Mouse (Mus musculus) heart, postnatal 4 days (tissue): ENCODE results near the gene Rwdd4a. TPM values are rescaled to one million over a fixed set of nuclear protein-coding genes. Genes with fewer than 3 reads are reported as not detected.
A peak's percentile ranks its signal among the peaks of the same experiment; 100 is the strongest.

ENCODE experiments used
- DNase-seq: peaks from one replicate; pipeline ENCODE4 v3.0.0; 2021
- total RNA-seq, 2 experiments: library from RNA; stranded (reverse); gene quantifications; 2 replicates each; pipeline ENCODE4 v1.2.3; 2021

Gene Rwdd4a
- 10 to 100 TPM; 45.6 to 49.7 TPM for total RNA-seq

DNA sequence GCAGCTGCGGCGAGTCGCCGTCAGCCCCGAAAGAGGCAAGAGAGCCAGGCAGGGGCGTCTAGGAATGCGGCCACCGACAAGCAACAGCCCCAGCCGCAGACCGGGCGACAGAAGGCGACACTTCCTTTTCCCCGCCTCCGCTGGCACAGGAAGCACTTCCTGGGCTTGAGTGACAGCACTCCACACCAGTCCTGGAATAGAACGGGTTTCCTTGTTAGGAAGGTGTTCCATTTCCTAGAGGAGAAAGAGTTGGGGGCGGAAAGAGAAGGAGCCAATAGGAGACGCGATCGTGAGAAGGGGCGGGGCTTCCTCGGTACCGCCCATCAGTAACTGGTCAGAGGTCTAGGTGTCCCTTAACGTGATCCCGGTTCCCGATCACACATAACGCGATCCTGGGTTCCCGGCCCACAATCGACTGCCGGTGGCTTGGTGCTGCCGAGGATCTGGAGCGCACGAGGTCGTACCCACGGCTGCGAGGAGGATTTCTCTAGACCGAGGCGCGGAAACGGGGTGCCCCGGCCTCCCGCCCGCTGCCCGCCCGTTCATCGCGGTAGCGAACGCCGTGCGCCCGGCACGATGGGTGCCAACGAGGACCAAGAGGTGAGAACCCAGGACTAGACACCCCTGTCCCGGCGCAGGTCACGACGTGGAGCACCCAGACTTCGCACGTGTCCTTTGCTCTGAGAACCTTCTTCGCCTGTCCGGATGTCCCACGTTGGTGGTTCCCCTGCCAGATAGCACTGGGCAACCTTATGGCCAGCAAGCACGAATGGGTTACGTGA is at the start of gene Rwdd4a, which contains the start of gene Trappc11:
TSS of gene Rwdd4a (plus strand) at position 321 of the 782 bp plus-strand sequence.
TSS of gene Trappc11 (minus strand) at position 127 of the 782 bp plus-strand sequence.
- DNase-seq = peak; percentile 96

GRCm38 (mm10) chr8:47487231-47487630 is 46.2 kb upstream of the Rwdd4a start:
- DNase-seq = no peak

DNA sequence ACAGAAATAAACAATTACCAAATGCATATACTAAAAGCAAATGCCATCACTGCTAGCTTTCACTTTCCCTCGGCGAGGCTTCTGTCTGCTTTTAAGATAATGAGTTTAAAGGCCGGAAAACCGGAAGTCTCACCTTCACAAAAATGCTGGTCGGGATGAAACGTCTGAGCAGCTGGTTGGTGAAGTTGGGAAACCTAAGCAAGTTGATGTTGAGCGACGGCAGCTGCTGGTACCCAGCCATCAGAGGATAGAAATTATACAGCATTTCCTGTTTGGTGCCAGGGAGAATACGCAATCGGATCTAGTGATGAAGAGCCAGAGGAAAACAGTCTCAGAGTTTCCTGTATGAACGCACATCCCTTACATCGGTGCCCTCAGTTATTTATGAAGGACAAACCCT is 40.4 kb upstream of the Rwdd4a start:
- DNase-seq = no peak

- DNase-seq = no peak
These were observed 38.8 kb upstream of the Rwdd4a start for GRCm38 (mm10) chr8:47494602-47495153.

DNA sequence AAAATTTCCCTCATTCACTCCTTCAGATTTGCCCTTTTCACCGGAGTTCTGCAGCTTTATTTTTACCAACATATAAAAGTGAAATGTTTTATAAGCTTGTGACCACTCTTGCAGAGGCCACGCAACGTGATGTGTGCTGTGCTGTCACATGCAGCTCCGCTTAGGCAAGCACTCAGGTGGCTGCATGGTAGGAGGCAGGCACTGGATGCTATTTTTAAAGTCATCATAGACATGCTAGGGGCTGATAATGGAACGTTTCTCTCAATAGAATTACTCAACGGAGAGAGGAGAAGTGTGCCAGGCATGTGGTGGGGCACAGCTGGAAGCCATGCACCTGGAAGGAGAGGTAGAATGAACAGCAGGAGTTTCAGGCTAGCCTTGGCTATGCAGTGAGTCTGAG is 38.0 kb upstream of the Rwdd4a start:
- DNase-seq = no peak

DNA sequence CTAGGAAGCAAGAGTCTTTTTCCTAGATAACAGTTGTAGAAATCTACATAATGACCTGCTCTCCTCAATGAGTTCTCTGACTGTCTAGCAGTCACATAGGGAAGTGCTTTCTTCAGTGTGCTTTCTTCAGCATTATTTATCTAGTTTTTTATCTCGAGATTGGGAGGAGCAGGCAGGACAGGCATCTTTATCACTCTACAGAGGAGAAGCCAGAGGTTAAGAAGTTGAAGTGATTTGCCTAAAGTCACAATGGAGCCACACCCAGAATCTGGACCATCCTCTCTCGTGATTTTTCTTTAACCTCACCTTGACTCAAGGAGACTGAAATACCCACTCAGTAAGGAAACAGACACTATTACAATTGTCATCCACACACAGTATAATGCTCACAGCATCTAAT is 31.5 kb upstream of the Rwdd4a start:
- DNase-seq = no peak

- no peak for DNase-seq
These were observed 30.9 kb upstream of the Rwdd4a start for GRCm38 (mm10) chr8:47502546-47502945.

DNA sequence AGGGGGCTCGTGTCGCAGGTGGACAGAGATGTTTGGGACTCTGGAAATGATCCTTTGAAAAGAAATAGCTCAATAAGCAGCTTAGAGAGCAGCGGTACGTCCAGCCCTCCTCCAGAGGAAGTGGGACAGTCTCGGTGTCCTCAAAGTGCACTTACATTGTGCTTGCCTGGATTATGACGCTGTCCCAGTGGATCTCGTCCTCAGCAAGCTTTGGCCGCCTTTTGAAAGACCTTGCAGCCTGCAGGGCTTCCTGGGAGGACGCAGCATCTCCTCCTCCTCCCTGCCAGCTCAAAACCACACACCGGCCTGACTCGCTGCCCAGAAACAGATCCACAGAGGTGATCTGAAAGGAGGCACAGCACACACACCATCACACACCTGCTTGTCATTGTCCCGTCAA is 28.0 kb upstream of the Rwdd4a start:
- no peak for DNase-seq

DNA sequence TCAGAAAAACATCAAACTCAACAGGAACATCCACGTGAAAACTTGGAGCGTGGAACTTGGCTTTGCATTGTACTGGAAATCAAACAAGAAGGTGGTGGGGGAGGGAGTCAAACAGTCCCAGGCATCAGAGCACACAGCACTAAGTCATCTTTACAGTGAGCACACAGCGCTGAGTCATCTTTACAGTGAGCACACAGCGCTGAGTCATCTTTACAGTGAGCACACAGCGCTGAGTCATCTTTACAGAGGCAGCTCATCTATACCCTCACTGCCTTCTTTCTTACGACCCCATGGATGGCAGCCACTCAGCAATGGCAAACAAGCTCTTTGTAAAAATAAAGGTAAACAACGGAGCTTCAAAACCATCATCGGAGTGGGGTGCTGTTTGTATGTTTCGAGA is 22.5 kb upstream of the Rwdd4a start:
- DNase-seq = no peak

DNA sequence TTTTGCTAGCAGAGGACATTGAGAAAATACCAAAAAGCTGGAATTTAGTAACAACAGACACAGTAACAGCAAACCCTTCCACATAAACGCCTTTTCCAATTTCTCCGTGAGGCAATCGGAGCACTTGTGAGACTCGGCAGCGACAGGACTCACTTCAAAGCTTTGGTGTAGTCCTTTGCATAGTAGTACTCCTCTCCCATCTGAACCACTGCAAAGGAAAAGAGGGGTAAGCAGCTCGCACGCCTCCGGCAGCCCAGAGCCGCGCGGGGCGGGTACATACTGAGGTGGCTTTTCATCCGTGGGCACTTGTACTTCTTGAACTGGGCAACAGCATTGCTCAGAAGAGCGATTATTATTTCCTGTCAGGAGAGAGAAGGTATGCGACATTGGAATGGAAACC is 19.9 kb upstream of the Rwdd4a start:
- no peak for DNase-seq

GRCm38 (mm10) chr8:47528094-47528493 is 5.4 kb upstream of the Rwdd4a start:
- no peak for DNase-seq

DNA sequence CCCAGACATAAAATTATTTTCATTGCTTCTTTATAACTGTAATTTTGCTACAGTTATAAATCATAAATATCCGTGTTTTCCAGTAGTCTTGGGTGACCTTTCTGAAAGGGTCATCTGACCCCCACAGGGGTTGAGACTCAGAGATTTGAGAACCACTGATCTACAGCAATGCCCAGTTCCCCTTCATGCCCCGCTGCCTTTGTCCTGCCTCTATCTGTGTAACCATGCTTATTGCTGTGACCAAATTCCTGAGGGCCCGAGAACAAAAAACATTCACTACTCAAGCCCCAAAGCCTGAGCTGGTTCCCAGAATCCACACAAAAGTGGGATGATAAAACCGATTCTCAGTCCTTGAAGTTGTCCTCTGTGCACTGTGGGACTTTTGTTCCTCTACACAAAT is 4.9 kb downstream of the Rwdd4a start:
- no peak for DNase-seq

GRCm38 (mm10) chr8:47542746-47543145 is 9.3 kb downstream of the Rwdd4a start:
- DNase-seq = no peak

GRCm38 (mm10) chr8:47544094-47544493 is 10.6 kb downstream of the Rwdd4a start:
- no peak for DNase-seq

DNA sequence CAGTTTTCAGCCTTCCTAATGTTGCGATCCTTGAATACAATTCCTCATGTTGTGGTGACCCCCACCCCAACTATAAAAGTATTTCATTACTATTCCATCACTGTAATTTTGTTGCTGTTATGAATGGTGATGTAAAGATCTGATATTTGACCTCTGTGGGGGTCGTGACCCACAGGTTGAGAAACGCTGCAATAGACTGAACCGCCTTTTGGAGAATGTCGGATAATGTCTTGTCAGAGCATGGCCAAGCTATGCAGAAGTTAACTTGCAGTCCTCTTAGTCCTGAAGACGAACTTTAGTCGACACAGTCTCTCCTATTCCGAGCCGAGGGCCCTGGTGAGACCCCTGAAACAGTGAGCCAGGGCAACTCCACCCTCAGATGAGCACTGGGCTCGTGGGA is 13.6 kb downstream of the Rwdd4a start:
- no peak for DNase-seq

DNA sequence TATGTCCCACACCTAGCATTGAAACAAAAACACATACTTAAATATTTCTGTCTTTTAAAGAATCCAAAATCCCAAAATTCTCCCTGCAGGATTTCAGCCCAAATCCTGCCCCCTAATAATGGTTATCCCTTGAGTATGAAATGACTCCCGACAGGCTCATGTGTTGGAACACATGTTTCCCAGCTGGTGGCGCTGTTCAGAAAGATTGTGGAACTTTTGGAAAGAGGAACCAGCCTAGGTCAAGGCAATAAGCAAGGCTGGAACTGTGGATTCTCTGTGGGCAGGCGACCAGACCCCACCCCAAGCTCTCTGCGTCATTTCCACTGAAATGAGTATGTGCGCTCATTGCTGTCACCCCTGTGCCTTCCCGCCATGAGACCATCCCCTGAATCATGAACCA is 20.1 kb downstream of the Rwdd4a start:
- DNase-seq = peak; percentile 20

DNA sequence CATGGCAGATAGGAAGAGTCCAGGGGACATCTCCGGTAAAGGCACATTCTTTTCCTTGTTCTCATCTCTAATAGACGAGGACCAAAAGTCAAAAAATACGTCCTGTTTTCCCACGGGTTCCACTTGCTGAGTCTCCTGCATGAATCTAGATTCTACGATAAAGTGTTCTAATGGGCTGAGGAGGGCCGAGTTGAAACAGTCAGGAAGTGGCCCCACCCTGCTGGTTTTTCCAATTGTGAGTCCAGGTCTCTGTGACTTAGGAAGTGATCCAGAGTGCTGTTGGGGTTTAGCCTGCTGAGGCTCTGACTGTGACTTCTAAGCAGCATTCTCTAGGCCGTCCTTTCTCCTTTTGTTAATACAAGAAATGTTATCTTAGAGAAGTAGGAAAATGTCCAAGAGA is 23.0 kb downstream of the Rwdd4a start:
- peak; percentile 6 for DNase-seq

DNA sequence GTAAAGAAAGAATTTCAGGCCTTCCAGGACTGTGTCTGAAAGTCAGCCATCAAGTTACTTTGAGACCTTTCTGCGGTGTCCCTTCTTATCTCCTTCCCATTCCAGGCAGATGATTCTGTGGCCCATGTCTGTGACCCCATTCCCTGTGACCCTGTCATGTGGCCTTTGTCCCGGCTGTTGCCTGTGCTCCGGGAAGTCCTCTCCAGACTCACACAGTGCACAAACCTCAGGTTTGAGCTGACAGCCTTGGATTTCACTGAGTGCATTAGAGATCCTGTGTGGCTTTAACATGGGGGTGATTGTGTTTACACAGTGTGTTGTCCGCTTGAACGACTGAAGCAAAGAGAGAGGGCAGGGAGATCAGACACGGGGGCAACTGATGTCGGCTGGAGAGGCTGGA is 24.8 kb downstream of the Rwdd4a start:
- no peak for DNase-seq

DNA sequence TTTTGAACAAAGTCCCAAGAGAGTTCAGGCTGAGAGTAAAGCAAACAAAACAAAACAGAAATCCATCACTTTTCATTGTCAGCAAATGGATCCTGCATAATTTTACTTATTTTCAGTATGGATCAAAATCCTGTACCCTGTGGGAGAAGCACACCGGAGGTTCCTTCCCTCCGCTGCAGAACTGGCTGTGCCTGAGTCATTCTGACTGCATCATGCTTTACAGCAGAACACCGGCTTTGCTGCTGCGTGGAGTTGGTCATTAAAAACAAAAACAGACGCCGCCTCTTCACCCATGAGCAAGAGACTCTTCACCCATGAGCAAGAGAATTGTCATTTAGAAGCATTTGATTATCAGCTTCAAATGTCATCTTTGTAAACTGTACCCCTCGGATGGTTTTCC is 27.3 kb downstream of the Rwdd4a start:
- DNase-seq = no peak

DNA sequence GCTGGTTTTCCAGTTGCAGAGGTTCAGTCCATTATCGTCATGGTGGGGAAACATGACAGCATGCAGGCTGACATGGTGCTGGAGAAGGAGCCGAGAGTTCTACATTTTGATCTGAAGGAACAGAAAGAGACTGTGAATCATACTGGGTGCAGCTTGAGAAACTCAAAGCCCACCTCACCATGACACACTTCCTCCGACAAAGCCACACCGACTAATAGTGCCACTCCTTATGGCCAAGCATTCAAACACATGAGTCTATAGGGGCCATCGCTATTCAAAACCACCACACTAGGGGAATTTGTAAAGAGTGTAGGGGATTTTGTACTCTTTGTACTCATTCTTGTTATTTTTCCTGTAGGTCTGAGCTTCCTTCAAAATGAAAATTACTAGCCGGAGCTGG is 33.1 kb downstream of the Rwdd4a start:
- DNase-seq = no peak

DNA sequence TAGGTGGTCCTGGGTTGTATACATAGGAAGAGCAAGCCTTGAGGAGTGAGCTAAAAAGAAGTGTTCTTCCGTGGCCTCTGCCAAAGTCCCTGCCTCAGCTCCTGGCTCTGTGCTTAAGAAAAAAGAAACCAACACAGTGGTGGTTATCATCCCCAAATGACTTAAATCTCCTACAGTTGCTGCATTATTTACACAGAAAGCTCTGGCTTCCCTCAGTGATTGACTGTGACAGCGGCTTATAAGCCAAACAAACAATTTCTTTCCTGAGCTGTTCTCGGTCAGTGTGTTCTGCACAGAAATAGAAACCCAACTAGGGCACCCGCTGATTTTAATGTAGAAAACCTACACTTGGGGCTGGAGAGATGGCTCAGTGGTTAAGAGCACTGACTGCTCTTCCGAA is 34.6 kb downstream of the Rwdd4a start:
- no peak for DNase-seq

- no peak for DNase-seq
These were observed 36.7 kb downstream of the Rwdd4a start for GRCm38 (mm10) chr8:47570161-47570560.

- DNase-seq = no peak
These were observed 40.0 kb downstream of the Rwdd4a start for GRCm38 (mm10) chr8:47573482-47573881.

DNA sequence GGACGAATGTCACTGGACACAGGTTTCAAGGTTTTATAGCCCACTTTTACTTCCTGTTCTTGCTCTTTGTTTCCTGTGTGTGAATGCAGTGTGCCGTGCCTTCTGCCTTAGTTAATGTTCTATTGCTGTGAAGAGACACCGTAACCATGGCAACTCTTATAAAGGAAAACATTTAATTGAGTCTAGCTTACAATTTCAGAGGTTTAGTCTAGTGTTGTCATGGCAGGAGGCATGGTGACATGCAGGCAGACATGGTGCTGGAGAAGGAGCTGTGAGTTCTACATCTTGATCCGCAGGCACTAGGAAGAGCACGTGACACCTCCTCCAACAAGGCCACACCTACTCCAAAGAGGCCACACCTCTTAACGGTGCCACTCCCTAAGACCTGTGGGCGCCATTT is 48.0 kb downstream of the Rwdd4a start:
- no peak for DNase-seq
